In the genomic region with DNA sequence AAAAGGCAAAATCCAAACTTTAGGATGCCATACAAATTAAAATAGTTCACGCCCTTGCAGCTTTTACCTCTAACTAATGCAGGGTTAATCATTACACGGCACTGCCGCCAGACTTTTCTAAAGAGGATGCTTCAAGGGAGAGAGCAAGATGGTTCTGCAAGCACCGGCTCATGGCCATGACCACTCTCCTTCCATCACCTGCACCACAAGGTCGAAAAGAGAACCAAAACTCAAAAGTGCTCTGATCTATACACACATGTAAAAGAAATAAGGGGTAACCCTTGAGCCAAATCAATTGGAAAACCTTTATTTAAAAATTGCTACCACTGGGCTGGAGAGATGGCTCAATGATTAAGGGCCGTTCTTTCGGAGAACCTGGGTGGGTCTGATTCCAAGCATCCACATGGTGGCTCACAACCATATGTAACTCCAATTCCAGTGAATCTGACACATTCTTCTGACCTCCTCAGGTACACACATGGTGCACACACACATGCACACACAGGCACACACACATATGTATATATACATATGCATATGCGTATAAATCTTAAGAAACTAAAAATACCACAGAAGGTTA, we compare ENCODE assay signal across 7 mouse cellular contexts. TPM values are rescaled to one million over a fixed set of nuclear protein-coding genes. Genes with fewer than 3 reads are reported as not detected.
A peak's percentile ranks its signal among the peaks of the same experiment; 100 is the strongest.
DNase-seq lines count a peak whose midpoint lies in the region; ATAC-seq lines count a peak whose summit lies in the region.

No protein-coding gene starts in this region.

- DNase-seq in kidney, adult 9 months, result peak; percentile 27
- DNase-seq in kidney, postnatal 14 days, result no peak
- no peak for DNase-seq in right cerebral cortex, adult 18-20 months
- no peak for DNase-seq in spleen, postnatal 14 days (ENCODE audit: low spot score in 2 of 2)

- no peaks in the 10 kb centered on the region for H3K9me3 ChIP-seq in embryonic facial prominence, embryonic 15.5 days (replicated peaks)
- H3K9me3 ChIP-seq in kidney, embryonic 15.5 days (replicated peaks), result no peaks in the 10 kb centered on the region
- H3K9me3 ChIP-seq in neural tube, embryonic 12.5 days, result no peaks in the 10 kb centered on the region

- H3K4me3 ChIP-seq in embryonic facial prominence, embryonic 15.5 days (replicated peaks), result peak overlapping the region; percentile 77; the same call in 1 of the 2 replicates
- peak overlapping the region; percentile 75 for H3K4me3 ChIP-seq in kidney, embryonic 15.5 days (replicated peaks)
- H3K4me3 ChIP-seq in neural tube, embryonic 12.5 days, result no peak overlapping the region; the same call in none of the 2 replicates

- WGBS in embryonic facial prominence, embryonic 15.5 days, result 73% methylated on average over 8 of the region's 8 CpGs
- WGBS in kidney, embryonic 15.5 days, result 66% methylated on average over 8 of the region's 8 CpGs
- WGBS in neural tube, embryonic 12.5 days, result 61% methylated on average over 8 of the region's 8 CpGs

- H3K36me3 ChIP-seq in embryonic facial prominence, embryonic 15.5 days, result no peaks in the 10 kb centered on the region
- no peaks in the 10 kb centered on the region for H3K36me3 ChIP-seq in kidney, embryonic 15.5 days
- no peaks in the 10 kb centered on the region for H3K36me3 ChIP-seq in neural tube, embryonic 12.5 days

- no peaks in the 10 kb centered on the region for H3K27me3 ChIP-seq in embryonic facial prominence, embryonic 15.5 days
- no peaks in the 10 kb centered on the region for H3K27me3 ChIP-seq in kidney, embryonic 15.5 days
- H3K27me3 ChIP-seq in neural tube, embryonic 12.5 days (replicated peaks), result no peaks in the 10 kb centered on the region

- ATAC-seq in embryonic facial prominence, embryonic 15.5 days (ENCODE audit: insufficient number of reproducible peaks, low FRiP score, low TSS enrichment, low read depth), result no peak
- ATAC-seq in kidney, embryonic 15.5 days (replicated peaks; ENCODE audit: low FRiP score), result no peak
- no peak for ATAC-seq in neural tube, embryonic 12.5 days (ENCODE audit: low FRiP score, low read depth)

- H3K27ac ChIP-seq in embryonic facial prominence, embryonic 15.5 days (replicated peaks), result no peak overlapping the region
- H3K27ac ChIP-seq in kidney, embryonic 15.5 days, result no peak overlapping the region
- no peak overlapping the region for H3K27ac ChIP-seq in neural tube, embryonic 12.5 days

- H3K9ac ChIP-seq in embryonic facial prominence, embryonic 15.5 days, result no peak overlapping the region
- no peak overlapping the region for H3K9ac ChIP-seq in kidney, embryonic 15.5 days
- no peak overlapping the region for H3K9ac ChIP-seq in neural tube, embryonic 12.5 days

- H3K4me2 ChIP-seq in embryonic facial prominence, embryonic 15.5 days (replicated peaks), result peak overlapping the region; percentile 79
- peak overlapping the region; percentile 90 for H3K4me2 ChIP-seq in kidney, embryonic 15.5 days
- H3K4me2 ChIP-seq in neural tube, embryonic 12.5 days (replicated peaks), result peak overlapping the region; percentile 91

- H3K4me1 ChIP-seq in embryonic facial prominence, embryonic 15.5 days, result peaks cover 20% of the 10 kb centered on the region
- peaks cover 25% of the 10 kb centered on the region for H3K4me1 ChIP-seq in kidney, embryonic 15.5 days
- peaks cover 13% of the 10 kb centered on the region; the same call in 1 of the 2 replicates for H3K4me1 ChIP-seq in neural tube, embryonic 12.5 days

RNA-seq across cellular contexts. Expression of a gene that starts 29.3 kb away (rescaled TPM):
- 16.3 and 20.4 TPM in 2 replicates for polyA plus RNA-seq in embryonic facial prominence, embryonic 15.5 days (2015; fragmentation: Nextera tagmentation; extraction: Ambion mirVana)
- polyA plus RNA-seq in kidney, embryonic 15.5 days (2015; fragmentation: Nextera tagmentation; extraction: Ambion mirVana), result 12.5 and 13.3 TPM in 2 replicates
- 37.3 and 44.7 TPM in 2 replicates for polyA plus RNA-seq in neural tube, embryonic 12.5 days (2016; fragmentation: Nextera tagmentation; extraction: Ambion mirVana)

RNA-seq across cellular contexts. Expression of a gene that starts 29.4 kb away (rescaled TPM):
- polyA plus RNA-seq in embryonic facial prominence, embryonic 15.5 days (2015; fragmentation: Nextera tagmentation; extraction: Ambion mirVana), result 74.7 and 92.9 TPM in 2 replicates
- polyA plus RNA-seq in kidney, embryonic 15.5 days (2015; fragmentation: Nextera tagmentation; extraction: Ambion mirVana), result 101 and 113 TPM in 2 replicates
- 125 and 128 TPM in 2 replicates for polyA plus RNA-seq in neural tube, embryonic 12.5 days (2016; fragmentation: Nextera tagmentation; extraction: Ambion mirVana)
